Mouse (Mus musculus) lung, embryonic 14.5 days (tissue): ENCODE measurements around the gene Olfr155. TPM values are rescaled to one million over a fixed set of nuclear protein-coding genes. Genes with fewer than 3 reads are reported as not detected.

Source experiments
- ATAC-seq: fragments of 200-750 bp; cut with Nextera tagmentation; 2 replicates; pipeline ENCODE4 v1.8.0; 2017; ENCODE audit warnings: mild to moderate bottlenecking, moderate TSS enrichment, moderate library complexity; ENCODE audit not compliant: insufficient read depth
- DNase-seq: peaks from one replicate; pipeline ENCODE4 v3.0.0-alpha.2; 2015
- H3K27ac ChIP-seq: fragments of 300-500 bp; sonication (generic); 2 replicates; pipeline ENCODE4 v1.5.1; 2014; ENCODE audit warnings: low read depth, mild to moderate bottlenecking, moderate library complexity
- H3K27me3 ChIP-seq: fragments of 300-500 bp; sonication (generic); 2 replicates; pipeline ENCODE4 v1.6.1; 2014; ENCODE audit warnings: low read length, control low read depth; ENCODE audit not compliant: insufficient read depth
- H3K36me3 ChIP-seq: fragments of 300-500 bp; sonication (generic); 2 replicates; pipeline ENCODE4 v1.6.1; 2014; ENCODE audit warnings: control low read depth; ENCODE audit not compliant: insufficient read depth
- H3K4me1 ChIP-seq: fragments of 300-500 bp; sonication (generic); 2 replicates; pipeline ENCODE4 v1.6.1; 2014; ENCODE audit warnings: antibody characterized with exemption, control low read depth; ENCODE audit not compliant: insufficient read depth
- H3K4me2 ChIP-seq: fragments of 300-500 bp; sonication (generic); 2 replicates; pipeline ENCODE4 v1.6.1; 2014; ENCODE audit warnings: mild to moderate bottlenecking
- H3K4me3 ChIP-seq: fragments of 300-500 bp; sonication (generic); 2 replicates; pipeline ENCODE4 v1.5.1; 2014; ENCODE audit warnings: low read depth, low read length
- H3K9ac ChIP-seq: fragments of 300-500 bp; sonication (generic); 2 replicates; pipeline ENCODE4 v1.6.1; 2014
- H3K9me3 ChIP-seq: fragments of 300-500 bp; sonication (generic); 2 replicates; pipeline ENCODE4 v1.6.1; 2016; ENCODE audit warnings: low read depth, low read length, control low read depth
- CTCF ChIP-seq: IDR thresholded peaks from 2 replicates; pipeline ENCODE4 v1.5.1; 2016; ENCODE audit warnings: antibody characterized with exemption, low read depth
- WGBS: fragments of 180-500 bp; shearing (Covaris S2); extraction: QIAGEN DNeasy Blood & Tissue Kit; methylation state at CpG from one replicate; pipeline ENCODE4 v1.1.7; 2014; 5-methylcytosine and 5-hydroxymethylcytosine counted together
- polyA plus RNA-seq: library from polyadenylated mRNA; unstranded; fragments of >200 nt; fragmentation: Nextera tagmentation; extraction: Ambion mirVana; gene quantifications from 2 replicates; pipeline ENCODE4 v1.2.1, GENCODE M21; 2014

The Olfr155 gene
- polyA plus RNA-seq, 1 experiment from 2014 or later: not detected

GRCm38 (mm10) chr4:43874501-43874900 is 23.1 kb downstream of the Olfr155 start:
- Histone ChIP-seq H3K9me3 (no peaks in the 10 kb centered on the region), H3K36me3 (no peaks in the 10 kb centered on the region), H3K4me3 (peak overlapping the region; percentile 91), H3K27ac (no peak overlapping the region), H3K27me3 (no peaks in the 10 kb centered on the region), H3K4me2 (peak overlapping the region; percentile 81), H3K9ac (peak overlapping the region; percentile 71), H3K4me1 (peaks cover 15% of the 10 kb centered on the region)
- 35% methylated on average over 7 of the region's 7 CpGs for WGBS
- no peak for TF ChIP-seq CTCF
- DNase-seq (no peak), ATAC-seq (no peak)

- Histone ChIP-seq H3K36me3 (no peaks in the 10 kb centered on the region), H3K27me3 (no peaks in the 10 kb centered on the region), H3K4me1 (peaks cover 15% of the 10 kb centered on the region), H3K9ac (peak within 1 kb of the TSS; percentile 71), H3K9me3 (no peaks in the 10 kb centered on the region), H3K27ac (no peak within 1 kb of the TSS), H3K4me2 (peak within 1 kb of the TSS; percentile 81), H3K4me3 (peak within 1 kb of the TSS; percentile 91)
- DNase-seq (peak; percentile 97), ATAC-seq (peak; percentile 93)
- no peak for TF ChIP-seq CTCF
- WGBS: under 1% methylated on average over 72 of the region's 73 CpGs
These were observed 24.0 kb downstream of the Olfr155 start, which contains the start of gene Reck for GRCm38 (mm10) chr4:43875160-43875918. Gene Reck (plus strand): TSS chr4:43875530.

GRCm38 (mm10) chr4:43875919-43876411 is 24.6 kb downstream of the Olfr155 start:
- Histone ChIP-seq H3K4me2 (peak overlapping the region; percentile 81), H3K9me3 (no peaks in the 10 kb centered on the region), H3K27me3 (no peaks in the 10 kb centered on the region), H3K36me3 (no peaks in the 10 kb centered on the region), H3K4me1 (peaks cover 15% of the 10 kb centered on the region), H3K27ac (no peak overlapping the region), H3K9ac (peak overlapping the region; percentile 71), H3K4me3 (peak overlapping the region; percentile 91)
- TF ChIP-seq CTCF: peak; percentile 40
- 0% methylated on average over 20 of the region's 20 CpGs for WGBS
- ATAC-seq (peak; percentile 55), DNase-seq (peak; percentile 39)

GRCm38 (mm10) chr4:43877230-43877629 is 25.9 kb downstream of the Olfr155 start:
- H3K27ac ChIP-seq: no peak overlapping the region
- H3K4me3 ChIP-seq: no peak overlapping the region
- peaks cover 15% of the 10 kb centered on the region for H3K4me1 ChIP-seq
- no peaks in the 10 kb centered on the region for H3K36me3 ChIP-seq
- 95% methylated on average over 1 of the region's 1 CpGs for WGBS
- no peak for DNase-seq
- no peak for TF ChIP-seq CTCF
- ATAC-seq: no peak
- H3K9me3 ChIP-seq: no peaks in the 10 kb centered on the region
- H3K9ac ChIP-seq: no peak overlapping the region
- H3K27me3 ChIP-seq: no peaks in the 10 kb centered on the region
- H3K4me2 ChIP-seq: no peak overlapping the region

GRCm38 (mm10) chr4:43878121-43878776 is 26.9 kb downstream of the Olfr155 start:
- Histone ChIP-seq H3K27me3 (no peaks in the 10 kb centered on the region), H3K4me3 (no peak overlapping the region), H3K36me3 (no peaks in the 10 kb centered on the region), H3K27ac (peak overlapping the region; percentile 54; the same call in 1 of the 2 replicates), H3K9me3 (no peaks in the 10 kb centered on the region), H3K9ac (no peak overlapping the region), H3K4me2 (peak overlapping the region; percentile 12; the same call in 1 of the 2 replicates), H3K4me1 (peaks cover 15% of the 10 kb centered on the region)
- no peak for DNase-seq
- ATAC-seq: no peak
- WGBS: 31% methylated on average over 5 of the region's 5 CpGs
- no peak for TF ChIP-seq CTCF

- Histone ChIP-seq H3K9ac (no peak overlapping the region), H3K4me3 (no peak overlapping the region), H3K27ac (no peak overlapping the region), H3K9me3 (no peaks in the 10 kb centered on the region), H3K27me3 (no peaks in the 10 kb centered on the region), H3K4me1 (peaks cover 23% of the 10 kb centered on the region), H3K36me3 (no peaks in the 10 kb centered on the region), H3K4me2 (no peak overlapping the region)
- no peak for DNase-seq
- no peak for TF ChIP-seq CTCF
- no peak for ATAC-seq
- 73% methylated on average over 6 of the region's 6 CpGs for WGBS
These were observed 28.2 kb downstream of the Olfr155 start for GRCm38 (mm10) chr4:43879566-43879965.

GRCm38 (mm10) chr4:43884196-43884595 is 32.8 kb downstream of the Olfr155 start:
- 21% methylated on average over 4 of the region's 4 CpGs for WGBS
- Histone ChIP-seq H3K4me1 (peaks cover 11% of the 10 kb centered on the region), H3K9me3 (no peaks in the 10 kb centered on the region), H3K27ac (peak overlapping the region; percentile 37; the same call in 1 of the 2 replicates), H3K4me3 (no peak overlapping the region), H3K9ac (no peak overlapping the region), H3K36me3 (no peaks in the 10 kb centered on the region), H3K4me2 (no peak overlapping the region), H3K27me3 (no peaks in the 10 kb centered on the region)
- ATAC-seq (peak; percentile 68), DNase-seq (peak; percentile 56)
- no peak for TF ChIP-seq CTCF
